Mouse (Mus musculus) urinary bladder, postnatal 4 days (tissue): ENCODE data around the gene Cuedc2.

Experiments
- DNase-seq, 2 experiments: peaks; one replicate each; pipeline ENCODE4 v3.0.0; 2021 to 2022; ENCODE audit warnings: low spot score in 2 of 2

Gene Cuedc2

GRCm38 (mm10) chr19:46321101-46321943 lies 17.2 kb downstream of the Cuedc2 start:
- no peak for DNase-seq

- DNase-seq = no peak
Measured at GRCm38 (mm10) chr19:46320076-46320785, 18.3 kb downstream of the Cuedc2 start.

GRCm38 (mm10) chr19:46318586-46319378 lies 19.7 kb downstream of the Cuedc2 start:
- peak; percentile 73 to 82 for DNase-seq

- DNase-seq = peak; percentile 64
Measured at GRCm38 (mm10) chr19:46318031-46318471, 20.5 kb downstream of the Cuedc2 start.

- DNase-seq = peak in 1 of 2 experiments; percentile 18
Measured at GRCm38 (mm10) chr19:46317546-46317885, 21.0 kb downstream of the Cuedc2 start.

- DNase-seq = peak in 1 of 2 experiments; percentile 18
Measured at GRCm38 (mm10) chr19:46316846-46317545, 21.5 kb downstream of the Cuedc2 start.

GRCm38 (mm10) chr19:46315752-46316610 lies 22.5 kb downstream of the Cuedc2 start:
- DNase-seq = peak in 1 of 2 experiments; percentile 19

- peak in 1 of 2 experiments; percentile 17 for DNase-seq
Measured at GRCm38 (mm10) chr19:46314872-46315742, 23.4 kb downstream of the Cuedc2 start.

GRCm38 (mm10) chr19:46314151-46314601 lies 24.3 kb downstream of the Cuedc2 start:
- DNase-seq = peak in 1 of 2 experiments; percentile 59

- DNase-seq = no peak
Measured at GRCm38 (mm10) chr19:46313591-46313990, 24.9 kb downstream of the Cuedc2 start.

- DNase-seq = no peak
Measured at GRCm38 (mm10) chr19:46313116-46313515, 25.4 kb downstream of the Cuedc2 start.

GRCm38 (mm10) chr19:46312566-46312965 lies 25.9 kb downstream of the Cuedc2 start:
- no peak for DNase-seq

- DNase-seq = no peak
Measured at GRCm38 (mm10) chr19:46311341-46311740, 27.2 kb downstream of the Cuedc2 start.

- DNase-seq = peak in 1 of 2 experiments; percentile 16
Measured at GRCm38 (mm10) chr19:46310312-46310865, 28.1 kb downstream of the Cuedc2 start.

GRCm38 (mm10) chr19:46309651-46310305 lies 28.7 kb downstream of the Cuedc2 start:
- no peak for DNase-seq

GRCm38 (mm10) chr19:46308706-46309435 lies 29.6 kb downstream of the Cuedc2 start:
- peak; percentile 76 to 89 for DNase-seq

GRCm38 (mm10) chr19:46308303-46308702 lies 30.2 kb downstream of the Cuedc2 start:
- DNase-seq = no peak

GRCm38 (mm10) chr19:46307781-46308180 lies 30.7 kb downstream of the Cuedc2 start:
- no peak for DNase-seq
